Mouse (Mus musculus): Measurements from ENCODE around the gene Igsf6.

DNA sequence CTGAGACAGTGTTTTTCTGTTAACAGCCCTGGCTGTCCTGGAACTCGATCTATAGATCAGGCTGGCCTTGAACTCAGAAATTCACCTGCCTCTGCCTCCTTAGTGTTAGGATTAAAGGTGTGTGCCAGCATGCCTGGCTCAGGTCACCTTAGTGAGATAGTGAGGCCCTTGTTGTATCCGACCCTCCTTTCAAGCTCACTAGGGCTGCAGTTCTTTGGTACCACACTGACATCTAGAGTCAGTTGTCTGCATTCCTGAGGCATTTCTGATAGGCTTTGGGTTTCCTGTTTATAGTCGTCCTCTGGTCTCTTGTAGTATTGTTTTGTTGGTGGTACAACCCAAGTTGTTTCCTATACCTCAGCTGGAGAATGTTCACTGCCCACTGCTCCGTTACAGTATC, 10.1 kb downstream of the Igsf6 start:
- no peak for TF ChIP-seq CTCF (IDR thresholded peaks at IDR 0.05; ENCODE audit: control insufficient read depth, insufficient read depth, insufficient replicate concordance, low read depth, low read length)
- no peak for TF ChIP-seq POLR2A (IDR thresholded peaks at IDR 0.05; ENCODE audit: control insufficient read depth, low read depth, low read length)

Measured in testis, adult 2 months (tissue).